Mouse (Mus musculus) naive thymus-derived CD4-positive, alpha-beta T cell, adult 2 months (primary cell): ENCODE data around the gene Abcc3.
A peak's percentile ranks its signal among the peaks of the same experiment; 100 is the strongest.
"Not testable (repeated sequence)": the region's sequence is repeated elsewhere in the genome, so short reads cannot be mapped to it uniquely, and the experiment has no call there.

ENCODE experiments used
- DNase-seq: peaks from one replicate; pipeline ENCODE4 v3.0.0-alpha.2; 2011; ENCODE audit warnings: low read depth

Gene Abcc3

GRCm38 (mm10) chr11:94402731-94403130 lies 9.9 kb upstream of the Abcc3 start:
- no peak for DNase-seq

- DNase-seq, result not testable (repeated sequence)
These were observed 9.2 kb upstream of the Abcc3 start for GRCm38 (mm10) chr11:94402029-94402428.

- no peak for DNase-seq
These were observed 8.2 kb upstream of the Abcc3 start for GRCm38 (mm10) chr11:94400996-94401395.

GRCm38 (mm10) chr11:94394107-94394506 lies 1.3 kb upstream of the Abcc3 start:
- DNase-seq, result no peak

GRCm38 (mm10) chr11:94393490-94393889 lies 693 bp upstream of the Abcc3 start:
- not testable (repeated sequence) for DNase-seq

GRCm38 (mm10) chr11:94391661-94392060 lies 1.1 kb downstream of the Abcc3 start:
- DNase-seq, result no peak

GRCm38 (mm10) chr11:94390825-94391224 lies 2.0 kb downstream of the Abcc3 start:
- no peak for DNase-seq

GRCm38 (mm10) chr11:94389724-94390396 lies 2.9 kb downstream of the Abcc3 start:
- no peak for DNase-seq

- no peak for DNase-seq
These were observed 3.8 kb downstream of the Abcc3 start for GRCm38 (mm10) chr11:94389021-94389420.

GRCm38 (mm10) chr11:94387756-94388155 lies 5.0 kb downstream of the Abcc3 start:
- no peak for DNase-seq

- DNase-seq, result peak; percentile 67
These were observed 6.6 kb downstream of the Abcc3 start for GRCm38 (mm10) chr11:94385977-94386771.

- DNase-seq, result no peak
These were observed 13.1 kb downstream of the Abcc3 start for GRCm38 (mm10) chr11:94379736-94380135.

- DNase-seq, result no peak
These were observed 13.7 kb downstream of the Abcc3 start for GRCm38 (mm10) chr11:94379061-94379460.

- no peak for DNase-seq
These were observed 18.4 kb downstream of the Abcc3 start for GRCm38 (mm10) chr11:94374276-94374948.

- peak; percentile 33 for DNase-seq
These were observed 22.0 kb downstream of the Abcc3 start for GRCm38 (mm10) chr11:94370809-94371208.

GRCm38 (mm10) chr11:94369981-94370380 lies 22.8 kb downstream of the Abcc3 start:
- no peak for DNase-seq

- DNase-seq, result no peak
These were observed 27.5 kb downstream of the Abcc3 start for GRCm38 (mm10) chr11:94365340-94365739.

GRCm38 (mm10) chr11:94363690-94364089 lies 29.1 kb downstream of the Abcc3 start:
- no peak for DNase-seq

- DNase-seq, result no peak
These were observed 30.7 kb downstream of the Abcc3 start for GRCm38 (mm10) chr11:94362101-94362500.

GRCm38 (mm10) chr11:94361166-94361870 lies 31.5 kb downstream of the Abcc3 start:
- DNase-seq, result no peak

- no peak for DNase-seq
These were observed 33.6 kb downstream of the Abcc3 start for GRCm38 (mm10) chr11:94359168-94359567.

GRCm38 (mm10) chr11:94355521-94356217 lies 37.1 kb downstream of the Abcc3 start:
- no peak for DNase-seq
